Mouse (Mus musculus) heart, embryonic 15.5 days (tissue): Measurements from ENCODE around the gene Wipi2. TPM values are rescaled to one million over a fixed set of nuclear protein-coding genes. Genes with fewer than 3 reads are reported as not detected.

Source experiments
- ATAC-seq: fragments of 200-750 bp; cut with Nextera tagmentation; replicated peaks from 2 replicates; pipeline ENCODE4 v1.8.0; 2017; ENCODE audit warnings: low read depth, moderate TSS enrichment; ENCODE audit not compliant: insufficient number of reproducible peaks, insufficient read depth, low FRiP score
- H3K27ac ChIP-seq: fragments of 300-500 bp; sonication (generic); 2 replicates; pipeline ENCODE4 v1.5.1; 2015; ENCODE audit warnings: mild to moderate bottlenecking, inconsistent platforms
- H3K27me3 ChIP-seq: fragments of 300-500 bp; sonication (generic); 2 replicates; pipeline ENCODE4 v1.6.1; 2015; ENCODE audit warnings: inconsistent platforms
- H3K36me3 ChIP-seq: fragments of 300-500 bp; sonication (generic); 2 replicates; pipeline ENCODE4 v1.6.1; 2015; ENCODE audit warnings: mild to moderate bottlenecking, inconsistent platforms
- H3K4me1 ChIP-seq: fragments of 300-500 bp; sonication (generic); replicated peaks from 2 replicates; pipeline ENCODE4 v1.6.1; 2015; ENCODE audit warnings: inconsistent platforms
- H3K4me2 ChIP-seq: fragments of 300-500 bp; sonication (generic); 2 replicates; pipeline ENCODE4 v1.6.1; 2015; ENCODE audit warnings: inconsistent platforms, mild to moderate bottlenecking, moderate library complexity
- H3K4me3 ChIP-seq: fragments of 300-500 bp; sonication (generic); 2 replicates; pipeline ENCODE4 v1.5.1; 2015; ENCODE audit warnings: mild to moderate bottlenecking, inconsistent platforms
- H3K9ac ChIP-seq: fragments of 300-500 bp; sonication (generic); 2 replicates; pipeline ENCODE4 v1.6.1; 2015; ENCODE audit warnings: mild to moderate bottlenecking, inconsistent platforms
- H3K9me3 ChIP-seq: fragments of 300-500 bp; sonication (generic); replicated peaks from 2 replicates; pipeline ENCODE4 v1.6.1; 2016; ENCODE audit warnings: inconsistent platforms
- WGBS: fragments of 180-500 bp; shearing (Covaris S2); methylation state at CpG from one replicate; pipeline ENCODE4 v1.1.7; 2015; ENCODE audit warnings: mixed read lengths; 5-methylcytosine and 5-hydroxymethylcytosine counted together
- polyA plus RNA-seq: library from polyadenylated mRNA; unstranded; fragments of >200 nt; fragmentation: Nextera tagmentation; extraction: Ambion mirVana; gene quantifications from 2 replicates; pipeline ENCODE4 v1.2.1, GENCODE M21; 2015

The Wipi2 gene
- polyA plus RNA-seq, 1 experiment from 2014 or later = 23.9 TPM

- no peak overlapping the region for H3K9ac ChIP-seq
- no peak overlapping the region for H3K27ac ChIP-seq
- H3K27me3 ChIP-seq = peaks cover 2% of the 10 kb centered on the region; the same call in 1 of the 2 replicates
- H3K36me3 ChIP-seq = no peaks in the 10 kb centered on the region
- H3K4me3 ChIP-seq = no peak overlapping the region
- H3K4me1 ChIP-seq = no peaks in the 10 kb centered on the region; the same call in 1 of the 2 replicates
- no peaks in the 10 kb centered on the region; the same call in 1 of the 2 replicates for H3K9me3 ChIP-seq
- WGBS = 51% methylated on average over 7 of the region's 7 CpGs
- no peak for ATAC-seq
- no peak overlapping the region for H3K4me2 ChIP-seq
Observed at GRCm38 (mm10) chr5:142709436-142709835, 81.9 kb downstream of the Wipi2 start.

- no peak for ATAC-seq
- no peak overlapping the region for H3K9ac ChIP-seq
- H3K4me2 ChIP-seq = no peak overlapping the region
- H3K9me3 ChIP-seq = no peaks in the 10 kb centered on the region; the same call in 1 of the 2 replicates
- no peaks in the 10 kb centered on the region; the same call in 1 of the 2 replicates for H3K4me1 ChIP-seq
- 81% methylated on average over 5 of the region's 5 CpGs for WGBS
- H3K27ac ChIP-seq = no peak overlapping the region
- H3K36me3 ChIP-seq = no peaks in the 10 kb centered on the region
- no peak overlapping the region for H3K4me3 ChIP-seq
- peaks cover 3% of the 10 kb centered on the region; the same call in 1 of the 2 replicates for H3K27me3 ChIP-seq
Observed at GRCm38 (mm10) chr5:142712373-142712772, 84.9 kb downstream of the Wipi2 start.

GRCm38 (mm10) chr5:142713966-142714365 lies 86.5 kb downstream of the Wipi2 start:
- Histone ChIP-seq H3K4me1 (peaks cover 3% of the 10 kb centered on the region), H3K4me2 (no peak overlapping the region), H3K9ac (no peak overlapping the region)

GRCm38 (mm10) chr5:142715059-142715458 lies 87.6 kb downstream of the Wipi2 start:
- H3K4me3 ChIP-seq = no peak overlapping the region
- H3K4me2 ChIP-seq = no peak overlapping the region
- no peak overlapping the region for H3K27ac ChIP-seq
- H3K4me1 ChIP-seq = peaks cover 3% of the 10 kb centered on the region; the same call in 1 of the 2 replicates
- H3K27me3 ChIP-seq = peaks cover 7% of the 10 kb centered on the region; the same call in 1 of the 2 replicates
- 80% methylated on average over 9 of the region's 9 CpGs for WGBS
- H3K9ac ChIP-seq = no peak overlapping the region
- no peaks in the 10 kb centered on the region; the same call in 1 of the 2 replicates for H3K9me3 ChIP-seq
- ATAC-seq = no peak
- no peaks in the 10 kb centered on the region for H3K36me3 ChIP-seq

More at GRCm38 (mm10) chr5:142713966-142714365, 86.5 kb downstream of the Wipi2 start:
- Histone ChIP-seq H3K27ac (no peak overlapping the region), H3K4me3 (no peak overlapping the region), H3K9me3 (no peaks in the 10 kb centered on the region; the same call in 1 of the 2 replicates), H3K36me3 (no peaks in the 10 kb centered on the region), H3K27me3 (peaks cover 7% of the 10 kb centered on the region; the same call in 1 of the 2 replicates)
- 77% methylated on average over 10 of the region's 10 CpGs for WGBS
- no peak for ATAC-seq

DNA sequence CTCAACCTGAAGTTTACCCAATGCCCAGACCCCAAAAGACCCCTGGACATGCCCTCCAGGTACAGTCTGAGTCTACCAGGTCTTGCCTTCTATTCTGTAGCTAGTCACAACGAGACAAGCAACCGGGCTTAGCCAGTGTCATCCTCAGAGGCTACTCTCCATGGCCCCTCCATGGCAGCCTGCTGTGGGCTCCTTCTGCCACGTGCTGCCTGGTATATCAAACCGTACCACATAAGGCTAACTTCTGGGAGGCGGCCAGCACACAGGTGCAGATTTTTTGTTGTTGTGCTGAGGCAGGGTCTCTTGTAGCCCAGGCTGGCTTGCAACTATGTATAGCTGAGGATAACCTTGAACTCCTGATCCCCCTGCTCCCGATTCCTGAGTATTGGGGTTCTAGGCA lies 88.6 kb downstream of the Wipi2 start:
- Histone ChIP-seq H3K9me3 (no peaks in the 10 kb centered on the region; the same call in 1 of the 2 replicates), H3K4me3 (no peak overlapping the region), H3K27me3 (peaks cover 7% of the 10 kb centered on the region; the same call in 1 of the 2 replicates), H3K36me3 (no peaks in the 10 kb centered on the region), H3K4me1 (peaks cover 3% of the 10 kb centered on the region; the same call in 1 of the 2 replicates), H3K9ac (no peak overlapping the region), H3K27ac (no peak overlapping the region), H3K4me2 (no peak overlapping the region)
- no peak for ATAC-seq
- WGBS = 78% methylated on average over 6 of the region's 6 CpGs

DNA sequence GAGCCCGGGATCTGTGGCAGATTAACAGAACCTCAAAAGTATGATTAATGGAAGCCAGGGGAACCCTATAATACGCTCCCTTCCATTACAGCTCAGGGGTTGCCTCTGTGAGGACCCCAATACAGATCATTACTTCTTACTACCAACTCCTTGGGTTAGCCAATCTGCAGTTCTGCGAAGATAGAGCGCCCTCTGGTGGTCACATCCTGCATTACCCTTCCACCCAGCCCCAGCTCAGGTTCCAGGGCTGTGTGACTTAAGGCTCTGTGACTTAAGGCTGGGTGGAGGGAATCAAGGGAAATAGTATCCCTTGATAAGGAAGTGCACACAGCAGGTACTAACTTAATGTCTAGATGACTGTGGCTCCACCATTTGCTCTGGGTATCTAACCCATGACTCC lies 90.5 kb downstream of the Wipi2 start:
- Histone ChIP-seq H3K4me1 (peaks cover 3% of the 10 kb centered on the region), H3K36me3 (no peaks in the 10 kb centered on the region), H3K4me3 (no peak overlapping the region), H3K4me2 (peak overlapping the region; percentile 49), H3K9me3 (no peaks in the 10 kb centered on the region), H3K9ac (no peak overlapping the region), H3K27me3 (peaks cover 7% of the 10 kb centered on the region; the same call in 1 of the 2 replicates), H3K27ac (no peak overlapping the region)
- 19% methylated on average over 4 of the region's 4 CpGs for WGBS
- ATAC-seq = no peak

GRCm38 (mm10) chr5:142718486-142718885 lies 91.0 kb downstream of the Wipi2 start:
- Histone ChIP-seq H3K27me3 (peaks cover 7% of the 10 kb centered on the region; the same call in 1 of the 2 replicates), H3K4me1 (peaks cover 3% of the 10 kb centered on the region), H3K27ac (no peak overlapping the region), H3K4me3 (no peak overlapping the region), H3K9ac (no peak overlapping the region), H3K36me3 (no peaks in the 10 kb centered on the region), H3K9me3 (no peaks in the 10 kb centered on the region), H3K4me2 (peak overlapping the region; percentile 49)
- WGBS = 43% methylated on average over 25 of the region's 25 CpGs
- 0 out of 2 replicates have a peak, but pooled peaks have one; percentile 19 for ATAC-seq

- no peaks in the 10 kb centered on the region for H3K36me3 ChIP-seq
- no peak overlapping the region for H3K4me2 ChIP-seq
- H3K9ac ChIP-seq = no peak overlapping the region
- no peak overlapping the region for H3K4me3 ChIP-seq
- peaks cover 6% of the 10 kb centered on the region for H3K4me1 ChIP-seq
- H3K27me3 ChIP-seq = peaks cover 7% of the 10 kb centered on the region; the same call in 1 of the 2 replicates
- no peaks in the 10 kb centered on the region for H3K9me3 ChIP-seq
- 79% methylated on average over 13 of the region's 13 CpGs for WGBS
- no peak overlapping the region for H3K27ac ChIP-seq
- ATAC-seq = no peak
Observed at GRCm38 (mm10) chr5:142719897-142720296, 92.4 kb downstream of the Wipi2 start.

Other genes starting within 250 kb of the Wipi2 start
- 3.1 and 4.2 TPM in 2 replicates for gene Foxk1, start 226.2 kb upstream of the Wipi2 start, polyA plus RNA-seq
- gene Ap5z1, start 163.8 kb upstream of the Wipi2 start, polyA plus RNA-seq = 6.0 and 8.8 TPM in 2 replicates
- gene Papolb, start 97.6 kb upstream of the Wipi2 start, polyA plus RNA-seq = 0.09 and 0.13 TPM in 2 replicates
- gene Radil, start 76.6 kb upstream of the Wipi2 start, polyA plus RNA-seq = 8.6 and 9.7 TPM in 2 replicates
- gene Mmd2, start 18.9 kb upstream of the Wipi2 start, polyA plus RNA-seq = 0.09 and 0.90 TPM in 2 replicates
- 1.1 and 1.9 TPM in 2 replicates for gene Slc29a4, start 64.8 kb downstream of the Wipi2 start, polyA plus RNA-seq
- gene Tnrc18, start 190.0 kb downstream of the Wipi2 start, polyA plus RNA-seq = 17.1 and 24.2 TPM in 2 replicates